Comparison of ENCODE assay signal across 10 mouse cellular contexts in the genomic region with DNA sequence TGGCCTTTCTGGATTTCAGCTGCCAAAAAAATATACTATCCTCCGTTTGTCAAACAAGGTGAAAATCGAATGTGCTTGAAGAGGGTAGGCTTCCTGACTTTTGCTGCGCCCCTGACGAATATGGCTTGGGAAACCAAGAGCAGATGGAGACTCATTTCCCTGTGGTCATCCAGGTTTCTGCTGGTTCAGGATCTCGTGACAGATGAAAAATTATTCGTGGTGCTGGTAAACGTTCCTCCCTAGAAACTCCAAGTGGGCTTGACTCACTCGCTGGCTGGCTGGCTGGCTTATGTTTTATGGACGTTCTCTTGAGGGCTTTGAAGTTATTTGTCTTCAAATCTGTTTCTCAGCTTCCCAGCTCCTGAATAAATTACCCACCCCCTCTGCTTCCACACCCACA. TPM values are rescaled to one million over a fixed set of nuclear protein-coding genes. Genes with fewer than 3 reads are reported as not detected.
A peak's percentile ranks its signal among the peaks of the same experiment; 100 is the strongest.
DNase-seq lines count a peak whose midpoint lies in the region; ATAC-seq and TF ChIP-seq lines count a peak whose summit lies in the region.
"Had no signal": no experiment of that assay in that cellular context is flagged by ENCODE, and none has a peak within 500 bp of the region (broad histone marks: within the 10 kb centered on the region; RNA-seq: fewer than 3 reads in every experiment).

No protein-coding gene starts in this region.

- H3K27ac ChIP-seq in kidney, postnatal 0 days: no peak overlapping the region
- peak overlapping the region; percentile 60 for H3K27ac ChIP-seq in embryonic facial prominence, embryonic 13.5 days
- H3K27ac ChIP-seq in hindbrain, embryonic 15.5 days (replicated peaks): no peak overlapping the region
- no peak overlapping the region for H3K27ac ChIP-seq in midbrain, postnatal 0 days (ENCODE audit: low read depth, low read length)

- ATAC-seq in kidney, postnatal 0 days (replicated peaks; ENCODE audit: low FRiP score, low read depth): no peak
- no peak for ATAC-seq in embryonic facial prominence, embryonic 13.5 days (ENCODE audit: insufficient number of reproducible peaks, insufficient read depth, low FRiP score, low TSS enrichment, low read depth)
- ATAC-seq in hindbrain, embryonic 15.5 days (ENCODE audit: low FRiP score, low read depth): no peak
- ATAC-seq in midbrain, postnatal 0 days (ENCODE audit: low FRiP score): no peak
- no peak for ATAC-seq in frontal cortex, adult (ENCODE audit: low TSS enrichment)
- ATAC-seq: Patski had no signal

- H3K9me3 ChIP-seq in kidney, postnatal 0 days (replicated peaks; ENCODE audit: low read length): no peaks in the 10 kb centered on the region
- H3K9me3 ChIP-seq in embryonic facial prominence, embryonic 13.5 days: no peaks in the 10 kb centered on the region
- no peaks in the 10 kb centered on the region for H3K9me3 ChIP-seq in hindbrain, embryonic 15.5 days
- no peaks in the 10 kb centered on the region for H3K9me3 ChIP-seq in midbrain, postnatal 0 days (ENCODE audit: low read length)

- no peak for TF ChIP-seq CTCF in kidney, postnatal 0 days (IDR thresholded peaks at IDR 0.05; ENCODE audit: low read depth)
- TF ChIP-seq CTCF in midbrain, postnatal 0 days (IDR thresholded peaks at IDR 0.05): no peak

- H3K27me3 ChIP-seq in kidney, postnatal 0 days (ENCODE audit: insufficient read depth, low read length): peaks cover 10% of the 10 kb centered on the region
- peaks cover 58% of the 10 kb centered on the region for H3K27me3 ChIP-seq in embryonic facial prominence, embryonic 13.5 days
- peaks cover 33% of the 10 kb centered on the region for H3K27me3 ChIP-seq in hindbrain, embryonic 15.5 days
- peaks cover 47% of the 10 kb centered on the region for H3K27me3 ChIP-seq in midbrain, postnatal 0 days (ENCODE audit: insufficient read depth, low read length)
- H3K27me3 ChIP-seq: Patski had no signal

- H3K4me1 ChIP-seq in kidney, postnatal 0 days (replicated peaks; ENCODE audit: insufficient read depth, low read length): peaks cover 10% of the 10 kb centered on the region; the same call in 1 of the 2 replicates
- H3K4me1 ChIP-seq in embryonic facial prominence, embryonic 13.5 days: peaks cover 69% of the 10 kb centered on the region
- peaks cover 23% of the 10 kb centered on the region for H3K4me1 ChIP-seq in hindbrain, embryonic 15.5 days (replicated peaks)
- H3K4me1 ChIP-seq in midbrain, postnatal 0 days (ENCODE audit: insufficient read depth, low read length): 0 out of 2 replicates have a peak, but pooled peaks cover 5% of the 10 kb centered on the region

- H3K9ac ChIP-seq in kidney, postnatal 0 days (ENCODE audit: low read depth, low read length): no peak overlapping the region
- 0 out of 2 replicates have a peak overlapping the region, but pooled peaks have one; percentile 67 for H3K9ac ChIP-seq in embryonic facial prominence, embryonic 13.5 days
- no peak overlapping the region for H3K9ac ChIP-seq in hindbrain, embryonic 15.5 days
- H3K9ac ChIP-seq in midbrain, postnatal 0 days (replicated peaks; ENCODE audit: low read length, poor library complexity, severe bottlenecking): no peak overlapping the region

- H3K4me2 ChIP-seq in kidney, postnatal 0 days (ENCODE audit: low read length): peak overlapping the region; percentile 79
- H3K4me2 ChIP-seq in embryonic facial prominence, embryonic 13.5 days: peak overlapping the region; percentile 73
- H3K4me2 ChIP-seq in hindbrain, embryonic 15.5 days: peak overlapping the region; percentile 88; the same call in 1 of the 2 replicates
- H3K4me2 ChIP-seq in midbrain, postnatal 0 days (ENCODE audit: low read depth, low read length, poor library complexity, severe bottlenecking): peak overlapping the region; percentile 72; the same call in 1 of the 2 replicates

- peak; percentile 51 for DNase-seq in kidney, postnatal 0 days (ENCODE audit: low spot score)
- DNase-seq in kidney, adult 18-20 months: no peak
- no peak for DNase-seq in midbrain, postnatal 0 days (ENCODE audit: low spot score)
- no peak for DNase-seq in left cerebral cortex, adult 11 months (ENCODE audit: low spot score)

- H3K36me3 ChIP-seq in kidney, postnatal 0 days (ENCODE audit: insufficient read depth, low read length): no peaks in the 10 kb centered on the region
- no peaks in the 10 kb centered on the region for H3K36me3 ChIP-seq in embryonic facial prominence, embryonic 13.5 days
- H3K36me3 ChIP-seq in hindbrain, embryonic 15.5 days: no peaks in the 10 kb centered on the region
- H3K36me3 ChIP-seq in midbrain, postnatal 0 days (ENCODE audit: insufficient read depth, low read length): no peaks in the 10 kb centered on the region

- 0 out of 2 replicates have a peak overlapping the region, but pooled peaks have one; percentile 37 for H3K4me3 ChIP-seq in kidney, postnatal 0 days (replicated peaks; ENCODE audit: low read depth, low read length)
- H3K4me3 ChIP-seq in embryonic facial prominence, embryonic 13.5 days: peak overlapping the region; percentile 45; the same call in 1 of the 2 replicates
- no peak overlapping the region for H3K4me3 ChIP-seq in hindbrain, embryonic 15.5 days
- no peak overlapping the region for H3K4me3 ChIP-seq in midbrain, postnatal 0 days (ENCODE audit: low read depth, low read length)

- 17% methylated on average over 9 of the region's 9 CpGs for WGBS in kidney, postnatal 0 days
- 32% methylated on average over 9 of the region's 9 CpGs for WGBS in embryonic facial prominence, embryonic 13.5 days
- WGBS in hindbrain, embryonic 15.5 days: 46% methylated on average over 9 of the region's 9 CpGs
- WGBS in midbrain, postnatal 0 days: 45% methylated on average over 9 of the region's 9 CpGs

RNA-seq across cellular contexts. Expression of a gene that starts 47.6 kb away (rescaled TPM):
- 102 and 105 TPM in 2 replicates for polyA plus RNA-seq in kidney, postnatal 0 days (2015; fragmentation: Nextera tagmentation; extraction: Ambion mirVana)
- not detected in 2 replicates for polyA plus RNA-seq in embryonic facial prominence, embryonic 13.5 days (2015; fragmentation: Nextera tagmentation; extraction: Ambion mirVana)
- polyA plus RNA-seq in hindbrain, embryonic 15.5 days (2015; fragmentation: Nextera tagmentation; extraction: Ambion mirVana): 0.07 TPM in 1 of 2 replicates, not detected in the other
- not detected in 2 replicates for total RNA-seq in midbrain, postnatal 0 days (2014; rRNA removed)
- polyA plus RNA-seq in midbrain, postnatal 0 days (2015; fragmentation: Nextera tagmentation; extraction: Ambion mirVana): not detected in 2 replicates
- polyA plus RNA-seq: brain, embryonic 14.5 days; lung, adult 2 months; Patski had no signal

Comparison
In these comparisons a context has a peak if more than half of its experiments do, and no peak if none do; other contexts are left out.
1. H3K4me3 ChIP-seq: peak in kidney, postnatal 0 days (single experiment) and embryonic facial prominence, embryonic 13.5 days (single experiment); none in hindbrain, embryonic 15.5 days (single experiment) and midbrain, postnatal 0 days (single experiment).
2. RNA of a gene that starts 47.6 kb away (polyA plus RNA-seq): 102 to 105 TPM in kidney, postnatal 0 days; not detected in embryonic facial prominence, embryonic 13.5 days, 0.07 TPM in hindbrain, embryonic 15.5 days and not detected in midbrain, postnatal 0 days; every median in the first group is over 10 times any median in the second.
3. Peak in every context shown above with its lines, with median percentiles within 50 percentile points of each other: H3K4me2 ChIP-seq.